Mouse (Mus musculus) T-helper 1 cell (primary cell): Measurements from ENCODE around the gene Kctd2.

Experiments
- in situ Hi-C: fragments of 300-600 bp; cut with MboI, MseI; formaldehyde crosslinking; loops from one replicate; pipeline ENCODE4 v1.15.1; 2025; ENCODE audit warnings: high pct_unique_total_duplicates

The Kctd2 gene

GRCm38 (mm10) chr11:115400630-115401391, 19.1 kb upstream of the Kctd2 start:
- in situ Hi-C loops = no loop called here

GRCm38 (mm10) chr11:115403338-115404124, 16.4 kb upstream of the Kctd2 start, which contains the start of gene Mrpl58:
TSS of gene Mrpl58 (plus strand) at chr11:115403752.
- in situ Hi-C loops = no loop called here

- in situ Hi-C loops = no loop called here
These were observed 14.2 kb upstream of the Kctd2 start for GRCm38 (mm10) chr11:115405723-115406122.

- in situ Hi-C loops = no loop called here
These were observed 13.0 kb upstream of the Kctd2 start for GRCm38 (mm10) chr11:115406858-115407401.

- in situ Hi-C loops = no loop called here
These were observed 11.5 kb upstream of the Kctd2 start for GRCm38 (mm10) chr11:115408266-115408920.

GRCm38 (mm10) chr11:115409556-115409955, 10.4 kb upstream of the Kctd2 start:
- in situ Hi-C loops = no loop called here

GRCm38 (mm10) chr11:115420336-115421190, 635 bp downstream of the Kctd2 start:
- in situ Hi-C loops = loop anchor here (10.0 kb wide), 1 partner anchor 54 kb away; the partner anchor contains the start of gene Armc7

- in situ Hi-C loops = loop anchor here (10.0 kb wide), 1 partner anchor 53 kb away; the partner anchor contains the start of gene Armc7
These were observed 1.4 kb downstream of the Kctd2 start for GRCm38 (mm10) chr11:115421328-115421727.

- in situ Hi-C loops = loop anchor here (10.0 kb wide), 1 partner anchor 53 kb away; the partner anchor contains the start of gene Armc7
These were observed 2.0 kb downstream of the Kctd2 start for GRCm38 (mm10) chr11:115421972-115422371.

- in situ Hi-C loops = loop anchor here (10.0 kb wide), 1 partner anchor 52 kb away; the partner anchor contains the start of gene Armc7
These were observed 3.2 kb downstream of the Kctd2 start for GRCm38 (mm10) chr11:115423091-115423490.

GRCm38 (mm10) chr11:115424666-115425065, 4.7 kb downstream of the Kctd2 start:
- in situ Hi-C loops = loop anchor here (10.0 kb wide), 1 partner anchor 50 kb away; the partner anchor contains the start of gene Armc7

- in situ Hi-C loops = loop anchor here (10.0 kb wide), 1 partner anchor 49 kb away; the partner anchor contains the start of gene Armc7
These were observed 5.7 kb downstream of the Kctd2 start for GRCm38 (mm10) chr11:115425671-115426070.

GRCm38 (mm10) chr11:115427482-115428331, 7.8 kb downstream of the Kctd2 start:
- in situ Hi-C loops = loop anchor here (10.0 kb wide), 1 partner anchor 47 kb away; the partner anchor contains the start of gene Armc7

- in situ Hi-C loops = loop anchor here (10.0 kb wide), 1 partner anchor 45 kb away; the partner anchor contains the start of gene Armc7
These were observed 9.4 kb downstream of the Kctd2 start for GRCm38 (mm10) chr11:115429307-115429706.

GRCm38 (mm10) chr11:115430561-115430960, 10.6 kb downstream of the Kctd2 start:
- in situ Hi-C loops = no loop called here

GRCm38 (mm10) chr11:115432814-115433213, 12.9 kb downstream of the Kctd2 start:
- in situ Hi-C loops = no loop called here

- in situ Hi-C loops = no loop called here
These were observed 13.4 kb downstream of the Kctd2 start for GRCm38 (mm10) chr11:115433342-115433741.

- in situ Hi-C loops = loop anchor here (5.0 kb wide), 1 partner anchor 82 kb away; no protein-coding TSS in a partner anchor
These were observed 15.8 kb downstream of the Kctd2 start for GRCm38 (mm10) chr11:115435596-115436337.
